7 mouse cellular contexts compared by ENCODE assay signal in the genomic region with DNA sequence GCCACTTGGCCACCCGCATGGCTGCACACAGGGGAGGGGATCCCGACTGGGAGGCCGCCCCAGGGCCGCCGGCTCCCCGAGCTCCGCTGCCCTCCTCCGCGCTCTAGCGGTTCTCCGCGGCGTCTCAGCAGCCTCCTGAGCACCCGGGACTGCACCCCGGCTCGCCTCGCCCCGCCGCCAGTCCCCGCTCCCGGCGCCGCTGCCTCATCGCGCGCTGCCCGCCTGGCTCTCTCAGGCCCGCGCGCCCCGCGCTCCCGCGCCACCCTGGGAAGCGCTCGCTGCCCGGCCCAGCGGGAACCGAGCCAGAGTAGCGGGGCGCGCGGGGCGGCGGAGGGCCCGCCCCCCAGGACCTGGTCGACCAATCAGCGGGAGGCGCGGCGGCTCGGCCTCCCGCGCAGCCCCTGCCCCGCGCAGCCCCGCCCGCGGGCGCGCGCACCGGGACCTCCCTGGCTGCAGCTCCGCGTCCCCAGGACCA.
DNase-seq lines count a peak whose midpoint lies in the region; ATAC-seq and TF ChIP-seq lines count a peak whose summit lies in the region.

No protein-coding gene starts in this region.

- TF ChIP-seq CTCF in heart, adult 2 months (IDR thresholded peaks at IDR 0.05) = no peak
- no peak for TF ChIP-seq CTCF in kidney, adult 2 months (conservative IDR thresholded peaks at IDR 0.05; ENCODE audit: insufficient read depth, insufficient read length, low read depth, low read length)
- peak; percentile 19; the same call in 1 of the 2 replicates for TF ChIP-seq CTCF in midbrain, postnatal 0 days (IDR thresholded peaks at IDR 0.05)

- no peaks in the 10 kb centered on the region for H3K9me3 ChIP-seq in embryonic facial prominence, embryonic 12.5 days
- H3K9me3 ChIP-seq in limb, embryonic 10.5 days (replicated peaks) = no peaks in the 10 kb centered on the region
- no peaks in the 10 kb centered on the region for H3K9me3 ChIP-seq in midbrain, postnatal 0 days (ENCODE audit: low read length)
- no peaks in the 10 kb centered on the region for H3K9me3 ChIP-seq in stomach, embryonic 16.5 days (replicated peaks; ENCODE audit: control insufficient read depth, low read length)

- peaks cover 5% of the 10 kb centered on the region for H3K4me1 ChIP-seq in embryonic facial prominence, embryonic 12.5 days
- H3K4me1 ChIP-seq in heart, adult 2 months (ENCODE audit: control insufficient read depth, insufficient read depth, low read length) = no peaks in the 10 kb centered on the region
- no peaks in the 10 kb centered on the region for H3K4me1 ChIP-seq in kidney, adult 2 months (ENCODE audit: control insufficient read depth, insufficient read depth, low read length)
- H3K4me1 ChIP-seq in limb, embryonic 10.5 days = peaks cover 24% of the 10 kb centered on the region
- H3K4me1 ChIP-seq in midbrain, postnatal 0 days (ENCODE audit: insufficient read depth, low read length) = peaks cover 8% of the 10 kb centered on the region; the same call in 1 of the 2 replicates
- H3K4me1 ChIP-seq in stomach, embryonic 16.5 days (ENCODE audit: control insufficient read depth, insufficient read depth, low read length) = peaks cover 8% of the 10 kb centered on the region

- peak; percentile 94 for ATAC-seq in embryonic facial prominence, embryonic 12.5 days (ENCODE audit: insufficient number of reproducible peaks, insufficient read depth, low FRiP score, low TSS enrichment)
- ATAC-seq in midbrain, postnatal 0 days (ENCODE audit: low FRiP score) = peak; percentile 93
- peak; percentile 94 for ATAC-seq in stomach, embryonic 16.5 days (ENCODE audit: insufficient read depth, low FRiP score)

- H3K79me2 ChIP-seq in heart, adult 2 months (replicated peaks; ENCODE audit: control insufficient read depth, insufficient read depth, low read length) = no peaks in the 10 kb centered on the region

- H3K27ac ChIP-seq in embryonic facial prominence, embryonic 12.5 days = peak overlapping the region; percentile 73
- H3K27ac ChIP-seq in heart, adult 2 months = no peak overlapping the region
- H3K27ac ChIP-seq in kidney, adult 2 months (ENCODE audit: insufficient read depth, low read depth, low read length) = no peak overlapping the region
- peak overlapping the region; percentile 88 for H3K27ac ChIP-seq in limb, embryonic 10.5 days
- H3K27ac ChIP-seq in midbrain, postnatal 0 days (ENCODE audit: low read depth, low read length) = peak overlapping the region; percentile 43
- no peak overlapping the region for H3K27ac ChIP-seq in stomach, embryonic 16.5 days (ENCODE audit: low read length)

- intact Hi-C loops in heart, adult 2 months (cut with DNase I) = no loop called here

- TF ChIP-seq EP300 in heart, adult 2 months (IDR thresholded peaks at IDR 0.05; ENCODE audit: insufficient read depth, low read depth, low read length) = no peak

- no peaks in the 10 kb centered on the region for H3K36me3 ChIP-seq in embryonic facial prominence, embryonic 12.5 days
- no peaks in the 10 kb centered on the region for H3K36me3 ChIP-seq in heart, adult 2 months (ENCODE audit: control insufficient read depth, insufficient read depth, low read length)
- no peaks in the 10 kb centered on the region for H3K36me3 ChIP-seq in kidney, adult 2 months (ENCODE audit: control insufficient read depth, insufficient read depth, low read length)
- no peaks in the 10 kb centered on the region for H3K36me3 ChIP-seq in limb, embryonic 10.5 days
- no peaks in the 10 kb centered on the region for H3K36me3 ChIP-seq in midbrain, postnatal 0 days (ENCODE audit: insufficient read depth, low read length)
- H3K36me3 ChIP-seq in stomach, embryonic 16.5 days (ENCODE audit: control insufficient read depth, insufficient read depth, low read length) = no peaks in the 10 kb centered on the region

- 0 out of 2 replicates have a peak, but pooled peaks cover 12% of the 10 kb centered on the region for H3K27me3 ChIP-seq in embryonic facial prominence, embryonic 12.5 days
- peaks cover 2% of the 10 kb centered on the region; the same call in 1 of the 2 replicates for H3K27me3 ChIP-seq in heart, adult 2 months (ENCODE audit: control insufficient read depth, insufficient read depth, low read length)
- H3K27me3 ChIP-seq in kidney, adult 2 months (replicated peaks; ENCODE audit: control insufficient read depth, insufficient read depth, low read length) = peaks cover 1% of the 10 kb centered on the region; the same call in 1 of the 2 replicates
- H3K27me3 ChIP-seq in limb, embryonic 10.5 days (ENCODE audit: low read depth, poor library complexity, severe bottlenecking) = peaks cover 35% of the 10 kb centered on the region
- H3K27me3 ChIP-seq in midbrain, postnatal 0 days (ENCODE audit: insufficient read depth, low read length) = peaks cover 9% of the 10 kb centered on the region
- 0 out of 2 replicates have a peak, but pooled peaks cover 8% of the 10 kb centered on the region for H3K27me3 ChIP-seq in stomach, embryonic 16.5 days (ENCODE audit: control insufficient read depth, insufficient read depth, low read length)

- peak overlapping the region; percentile 87 for H3K4me2 ChIP-seq in embryonic facial prominence, embryonic 12.5 days (replicated peaks)
- peak overlapping the region; percentile 99 for H3K4me2 ChIP-seq in midbrain, postnatal 0 days (ENCODE audit: low read depth, low read length, poor library complexity, severe bottlenecking)
- H3K4me2 ChIP-seq in stomach, embryonic 16.5 days (ENCODE audit: low read depth, low read length) = peak overlapping the region; percentile 98

- no peak for TF ChIP-seq POLR2A in heart, adult 2 months (IDR thresholded peaks at IDR 0.05; ENCODE audit: insufficient read depth, low read depth, low read length)
- TF ChIP-seq POLR2A in kidney, adult 2 months (IDR thresholded peaks at IDR 0.05; ENCODE audit: low read depth, low read length) = no peak

- DNase-seq in brain, embryonic 18.5 days (ENCODE audit: low read depth, low spot score) = peak; percentile 62
- peak; percentile 77 to 81 for DNase-seq in heart, adult 2 months
- DNase-seq in kidney, adult 2 months = peak; percentile 54
- peak; percentile 87 for DNase-seq in limb, embryonic 10.5 days (ENCODE audit: low spot score)
- peak; percentile 90 for DNase-seq in midbrain, postnatal 0 days (ENCODE audit: low spot score)

- H3K9ac ChIP-seq in embryonic facial prominence, embryonic 12.5 days = peak overlapping the region; percentile 74
- peak overlapping the region; percentile 42 for H3K9ac ChIP-seq in heart, adult 2 months (ENCODE audit: low read depth, low read length)
- H3K9ac ChIP-seq in midbrain, postnatal 0 days (replicated peaks; ENCODE audit: low read length, poor library complexity, severe bottlenecking) = peak overlapping the region; percentile 65
- H3K9ac ChIP-seq in stomach, embryonic 16.5 days (ENCODE audit: low read length) = peak overlapping the region; percentile 75

- peak overlapping the region; percentile 72 for H3K4me3 ChIP-seq in embryonic facial prominence, embryonic 12.5 days
- H3K4me3 ChIP-seq in heart, adult 2 months = peak overlapping the region; percentile 41
- peak overlapping the region; percentile 39 for H3K4me3 ChIP-seq in kidney, adult 2 months (ENCODE audit: insufficient read depth, low read depth, low read length)
- H3K4me3 ChIP-seq in limb, embryonic 10.5 days = peak overlapping the region; percentile 87
- peak overlapping the region; percentile 75 for H3K4me3 ChIP-seq in midbrain, postnatal 0 days (ENCODE audit: low read depth, low read length)
- H3K4me3 ChIP-seq in stomach, embryonic 16.5 days (replicated peaks; ENCODE audit: low read length) = peak overlapping the region; percentile 68

- WGBS in embryonic facial prominence, embryonic 12.5 days = under 1% methylated on average over 60 of the region's 65 CpGs
- under 1% methylated on average over 65 of the region's 65 CpGs for WGBS in heart, adult 2 months
- 2% methylated on average over 65 of the region's 65 CpGs for WGBS in kidney, adult 2 months
- WGBS in limb, embryonic 10.5 days = under 1% methylated on average over 65 of the region's 65 CpGs
- under 1% methylated on average over 46 of the region's 65 CpGs for WGBS in midbrain, postnatal 0 days
- 0% methylated on average over 65 of the region's 65 CpGs for WGBS in stomach, embryonic 16.5 days

Comparison
In these comparisons a context has a peak if more than half of its experiments do, and no peak if none do; other contexts are left out.
1. H3K27ac ChIP-seq: peak in embryonic facial prominence, embryonic 12.5 days (single experiment), limb, embryonic 10.5 days (single experiment) and midbrain, postnatal 0 days (single experiment); none in heart, adult 2 months (single experiment), kidney, adult 2 months (single experiment) and stomach, embryonic 16.5 days (single experiment).
2. Peak in every context shown above with its lines, with median percentiles within 50 percentile points of each other: DNase-seq, ATAC-seq, H3K4me2 ChIP-seq, H3K4me3 ChIP-seq and H3K9ac ChIP-seq.